Mouse (Mus musculus) G1E (cell line): ENCODE data around the gene Frem2. TPM values are rescaled to one million over a fixed set of nuclear protein-coding genes. Genes with fewer than 3 reads are reported as not detected.

Experiments
- ATAC-seq: 2 replicates; pipeline ENCODE4 v1.8.0; 2016; ENCODE audit warnings: mild to moderate bottlenecking; ENCODE audit not compliant: insufficient number of reproducible peaks, poor library complexity, low FRiP score, severe bottlenecking; ENCODE audit errors: extremely low read depth
- DNase-seq: peaks from one replicate; pipeline ENCODE4 v3.0.0; 2012; ENCODE audit warnings: low spot score
- H3K27me3 ChIP-seq: 2 replicates; pipeline ENCODE4 v1.6.1; 2012; ENCODE audit warnings: mild to moderate bottlenecking, low read length, inconsistent platforms; ENCODE audit not compliant: insufficient read depth
- H3K36me3 ChIP-seq: replicated peaks from 2 replicates; pipeline ENCODE3; 2012; ENCODE audit warnings: mild to moderate bottlenecking, inconsistent platforms
- H3K4me1 ChIP-seq: 2 replicates; pipeline ENCODE4 v1.6.1; 2012; ENCODE audit warnings: low read depth, low read length, inconsistent platforms, mixed read lengths; ENCODE audit not compliant: insufficient read depth
- H3K4me3 ChIP-seq: 2 replicates; pipeline ENCODE4 v1.5.1; 2012; ENCODE audit warnings: low read depth, mild to moderate bottlenecking, inconsistent platforms, low read length, moderate library complexity, mixed read lengths
- H3K9me3 ChIP-seq: replicated peaks from 2 replicates; pipeline ENCODE4 v1.6.1; 2012; ENCODE audit warnings: inconsistent platforms
- CTCF ChIP-seq: IDR thresholded peaks from 2 replicates; pipeline ENCODE4 v1.5.1; 2012; ENCODE audit warnings: low read depth, low read length, inconsistent platforms, mixed read lengths
- GATA1 ChIP-seq: IDR thresholded peaks from 2 replicates; pipeline ENCODE4 v1.6.1; 2012; ENCODE audit warnings: borderline replicate concordance, low read length, inconsistent platforms, mixed read lengths
- GATA2 ChIP-seq: IDR thresholded peaks from 2 replicates; pipeline ENCODE4 v1.6.1; 2012; ENCODE audit warnings: low read depth, low read length, inconsistent platforms, borderline replicate concordance
- POLR2AphosphoS5 ChIP-seq: IDR thresholded peaks from 2 replicates; pipeline ENCODE4 v1.6.1; 2012; ENCODE audit warnings: low read depth, low read length, inconsistent platforms; ENCODE audit not compliant: insufficient replicate concordance
- TAL1 ChIP-seq: conservative IDR thresholded peaks from 2 replicates; pipeline ENCODE4 v1.6.1; 2012; ENCODE audit warnings: low read depth, low read length, inconsistent platforms, mixed read lengths
- polyA plus RNA-seq: library from polyadenylated mRNA; stranded (reverse); fragments of >175 nt; gene quantifications from 2 replicates; pipeline ENCODE4 v1.2.3, GENCODE M21; 2012
- total RNA-seq, 2 experiments: library from RNA; stranded (forward) in 1 of 2; stranded (reverse) in 1 of 2; fragments of 200-1000 nt in 1 of 2; fragments of >200 nt in 1 of 2; fragmentation: Nextera tagmentation in 1 of 2; gene quantifications; 2 replicates each; pipeline ENCODE4 v1.2.3; 2014 to 2017

Gene Frem2
- total and polyA plus RNA-seq, 3 experiments = 0.16 TPM; not detected in 2

GRCm38 (mm10) chr3:53599315-53599714, 57.8 kb downstream of the Frem2 start:
- Histone ChIP-seq H3K27me3 (no peaks in the 10 kb centered on the region), H3K9me3 (peaks cover 49% of the 10 kb centered on the region), H3K36me3 (no peaks in the 10 kb centered on the region), H3K4me1 (no peaks in the 10 kb centered on the region), H3K4me3 (no peak overlapping the region)
- TF ChIP-seq TAL1 (no peak), GATA1 (no peak), CTCF (no peak), POLR2AphosphoS5 (no peak), GATA2 (no peak)
- no peak for ATAC-seq
- no peak for DNase-seq

GRCm38 (mm10) chr3:53598153-53598800, 58.9 kb downstream of the Frem2 start:
- no peaks in the 10 kb centered on the region for H3K4me1 ChIP-seq
- DNase-seq (no peak), ATAC-seq (no peak)
- H3K9me3 ChIP-seq = peaks cover 44% of the 10 kb centered on the region
- no peaks in the 10 kb centered on the region for H3K36me3 ChIP-seq
- H3K4me3 ChIP-seq = no peak overlapping the region
- H3K27me3 ChIP-seq = no peaks in the 10 kb centered on the region
- no peak for TF ChIP-seq POLR2AphosphoS5
- TF ChIP-seq TAL1 = no peak
- no peak for TF ChIP-seq CTCF
- no peak for TF ChIP-seq GATA2
- no peak for TF ChIP-seq GATA1

- Histone ChIP-seq H3K4me3 (no peak overlapping the region), H3K9me3 (peaks cover 37% of the 10 kb centered on the region), H3K27me3 (no peaks in the 10 kb centered on the region), H3K4me1 (no peaks in the 10 kb centered on the region), H3K36me3 (no peaks in the 10 kb centered on the region)
- no peak for ATAC-seq
- TF ChIP-seq GATA2 (no peak), POLR2AphosphoS5 (no peak), TAL1 (no peak), CTCF (no peak), GATA1 (no peak)
- no peak for DNase-seq
Measured at GRCm38 (mm10) chr3:53594471-53594870, 62.7 kb downstream of the Frem2 start.

- DNase-seq (no peak), ATAC-seq (no peak)
- Histone ChIP-seq H3K27me3 (no peaks in the 10 kb centered on the region), H3K9me3 (peaks cover 35% of the 10 kb centered on the region), H3K36me3 (no peaks in the 10 kb centered on the region), H3K4me1 (no peaks in the 10 kb centered on the region), H3K4me3 (no peak overlapping the region)
- no peak for TF ChIP-seq TAL1
- no peak for TF ChIP-seq GATA1
- no peak for TF ChIP-seq GATA2
- no peak for TF ChIP-seq POLR2AphosphoS5
- TF ChIP-seq CTCF = no peak
Measured at GRCm38 (mm10) chr3:53593718-53594117, 63.4 kb downstream of the Frem2 start.

- Histone ChIP-seq H3K4me1 (no peaks in the 10 kb centered on the region), H3K36me3 (no peaks in the 10 kb centered on the region), H3K9me3 (peaks cover 35% of the 10 kb centered on the region), H3K4me3 (no peak overlapping the region), H3K27me3 (no peaks in the 10 kb centered on the region)
- ATAC-seq = no peak; the same call in 1 of the 2 replicates
- DNase-seq = no peak
- TF ChIP-seq GATA2 (no peak), POLR2AphosphoS5 (no peak), CTCF (no peak), TAL1 (no peak), GATA1 (no peak)
Measured at GRCm38 (mm10) chr3:53592036-53592435, 65.1 kb downstream of the Frem2 start.

- Histone ChIP-seq H3K4me3 (no peak overlapping the region), H3K36me3 (no peaks in the 10 kb centered on the region), H3K9me3 (peaks cover 34% of the 10 kb centered on the region), H3K4me1 (no peaks in the 10 kb centered on the region), H3K27me3 (no peaks in the 10 kb centered on the region)
- DNase-seq (no peak), ATAC-seq (no peak)
- TF ChIP-seq GATA2 (no peak), POLR2AphosphoS5 (no peak), CTCF (no peak), TAL1 (no peak), GATA1 (no peak)
Measured at GRCm38 (mm10) chr3:53590139-53590621, 67.0 kb downstream of the Frem2 start.
